Mouse (Mus musculus): ENCODE measurements around the gene Enox1. TPM values are rescaled to one million over a fixed set of nuclear protein-coding genes. Genes with fewer than 3 reads are reported as not detected.

Enox1 gene
- total and polyA plus RNA-seq, 3 experiments, result not detected

DNA sequence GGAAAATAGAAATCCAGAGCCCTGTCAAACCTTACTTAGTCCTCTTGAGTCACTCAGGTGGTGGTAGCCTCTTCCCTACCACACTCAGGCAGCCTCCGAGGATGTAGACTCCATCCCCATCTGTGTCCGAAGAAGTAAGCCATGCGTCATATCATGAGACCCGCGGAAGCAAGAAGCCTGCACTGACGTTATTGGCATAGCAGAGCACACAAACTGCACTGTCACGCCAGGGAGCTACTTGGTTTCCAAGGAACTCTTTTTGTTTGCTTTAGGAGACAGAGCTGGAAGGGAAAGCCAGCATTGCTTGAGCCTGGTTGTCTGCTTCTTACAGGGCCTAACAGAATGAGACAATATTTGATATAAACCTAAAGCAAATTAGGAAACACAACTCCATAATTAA, 284.2 kb downstream of the Enox1 start:
- H3K9ac ChIP-seq (ENCODE audit: insufficient read depth, low read depth), result no peak overlapping the region
- no peaks in the 10 kb centered on the region for H3K36me3 ChIP-seq (replicated peaks in 1 of 2; ENCODE audit: control insufficient read depth in 1 of 2, insufficient read depth in 1 of 2, low read length in 1 of 2)
- peaks cover 51% of the 10 kb centered on the region for H3K9me3 ChIP-seq (replicated peaks; ENCODE audit: low read length)
- H3K79me2 ChIP-seq (replicated peaks; ENCODE audit: control insufficient read depth, extremely low read depth, insufficient read depth, poor library complexity, severe bottlenecking), result no peaks in the 10 kb centered on the region
- no peak overlapping the region for H3K4me2 ChIP-seq (ENCODE audit: insufficient read depth, low read depth, poor library complexity, severe bottlenecking)
- no peak for TF ChIP-seq MEF2A (IDR thresholded peaks at IDR 0.05; ENCODE audit: borderline replicate concordance, low read depth, low read length)
- no peak for TF ChIP-seq TCF12 (IDR thresholded peaks at IDR 0.05; ENCODE audit: low read depth, low read length)
- TF ChIP-seq NELFE (IDR thresholded peaks at IDR 0.05; ENCODE audit: low read depth, low read length), result no peak
- TF ChIP-seq MAZ (IDR thresholded peaks at IDR 0.05; ENCODE audit: low read depth, low read length), result no peak
- no peak for TF ChIP-seq SMC3 (IDR thresholded peaks at IDR 0.05; ENCODE audit: low read depth, low read length)
- TF ChIP-seq HCFC1 (IDR thresholded peaks at IDR 0.05; ENCODE audit: low read depth, low read length), result no peak
- TF ChIP-seq PAX5 (IDR thresholded peaks at IDR 0.05; ENCODE audit: low read length), result no peak
- no peak for TF ChIP-seq ETS1 (conservative IDR thresholded peaks at IDR 0.05; ENCODE audit: low read depth, low read length)
- no peak for TF ChIP-seq CHD2 (IDR thresholded peaks at IDR 0.05; ENCODE audit: low read length)
- in situ Hi-C loops (cut with MboI; ENCODE audit: low pct_ligation_motif_present, low pct_unique_long_range_greater_than_20kb, low sequenced_read_pairs) (no loop called here), dilution Hi-C loops (cut with MboI; ENCODE audit: extremely low pct_ligation_motif_present, extremely low pct_unique_long_range_greater_than_20kb, low sequenced_read_pairs) (no loop called here)
- no peak for DNase-seq (ENCODE audit: extremely low read depth)
- H3K27me3 ChIP-seq (replicated peaks), result no peaks in the 10 kb centered on the region
- H3K4me1 ChIP-seq (ENCODE audit: control insufficient read depth in 1 of 2, insufficient read depth in 2 of 2), result no peaks in the 10 kb centered on the region
- H3K4me3 ChIP-seq (replicated peaks in 1 of 3; ENCODE audit: low read depth in 2 of 3, low read length in 2 of 3, poor library complexity in 1 of 3), result no peak overlapping the region
- no peak overlapping the region for H3K27ac ChIP-seq (ENCODE audit: insufficient read depth, low read depth)

DNA sequence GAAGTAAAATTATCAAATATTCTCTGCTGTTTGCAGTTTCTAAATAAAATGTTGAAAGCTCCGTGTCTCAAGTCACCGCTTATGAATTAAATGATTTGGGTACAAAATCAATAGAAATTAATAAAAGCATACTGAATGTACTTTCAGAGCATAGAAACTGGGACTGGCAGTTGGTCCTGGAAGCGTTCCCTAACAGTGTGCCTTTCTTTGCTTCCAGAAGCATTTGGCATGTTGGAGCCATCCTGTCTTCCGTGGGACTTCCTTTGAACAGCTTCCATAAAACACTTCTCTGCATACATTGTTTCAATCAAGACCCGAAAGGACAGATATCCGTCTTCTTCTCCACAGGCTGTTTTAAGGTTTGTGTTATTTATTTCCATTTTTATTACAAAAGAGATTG, 285.0 kb downstream of the Enox1 start:
- H3K79me2 ChIP-seq (replicated peaks; ENCODE audit: control insufficient read depth, extremely low read depth, insufficient read depth, poor library complexity, severe bottlenecking), result no peaks in the 10 kb centered on the region
- H3K4me3 ChIP-seq (replicated peaks in 1 of 3; ENCODE audit: low read depth in 2 of 3, low read length in 2 of 3, poor library complexity in 1 of 3), result no peak overlapping the region
- H3K9me3 ChIP-seq (replicated peaks; ENCODE audit: low read length), result peaks cover 50% of the 10 kb centered on the region
- no peak for TF ChIP-seq GABPA (IDR thresholded peaks at IDR 0.05; ENCODE audit: insufficient replicate concordance, low read depth, low read length)
- no peak for TF ChIP-seq KAT2A (IDR thresholded peaks at IDR 0.05; ENCODE audit: insufficient replicate concordance, low read length)
- no peak overlapping the region for H3K27ac ChIP-seq (ENCODE audit: insufficient read depth, low read depth)
- dilution Hi-C loops (cut with MboI; ENCODE audit: extremely low pct_ligation_motif_present, extremely low pct_unique_long_range_greater_than_20kb, low sequenced_read_pairs), result no loop called here
- H3K36me3 ChIP-seq (replicated peaks in 1 of 2; ENCODE audit: control insufficient read depth in 1 of 2, insufficient read depth in 1 of 2, low read length in 1 of 2), result no peaks in the 10 kb centered on the region
- no peaks in the 10 kb centered on the region for H3K4me1 ChIP-seq (ENCODE audit: control insufficient read depth in 1 of 2, insufficient read depth in 2 of 2)
- H3K9ac ChIP-seq (ENCODE audit: insufficient read depth, low read depth), result no peak overlapping the region
- no peaks in the 10 kb centered on the region for H3K27me3 ChIP-seq (replicated peaks)
- in situ Hi-C loops (cut with MboI; ENCODE audit: low pct_ligation_motif_present, low pct_unique_long_range_greater_than_20kb, low sequenced_read_pairs), result no loop called here
- H3K4me2 ChIP-seq (ENCODE audit: insufficient read depth, low read depth, poor library complexity, severe bottlenecking), result no peak overlapping the region
- no peak for DNase-seq (ENCODE audit: extremely low read depth)

DNA sequence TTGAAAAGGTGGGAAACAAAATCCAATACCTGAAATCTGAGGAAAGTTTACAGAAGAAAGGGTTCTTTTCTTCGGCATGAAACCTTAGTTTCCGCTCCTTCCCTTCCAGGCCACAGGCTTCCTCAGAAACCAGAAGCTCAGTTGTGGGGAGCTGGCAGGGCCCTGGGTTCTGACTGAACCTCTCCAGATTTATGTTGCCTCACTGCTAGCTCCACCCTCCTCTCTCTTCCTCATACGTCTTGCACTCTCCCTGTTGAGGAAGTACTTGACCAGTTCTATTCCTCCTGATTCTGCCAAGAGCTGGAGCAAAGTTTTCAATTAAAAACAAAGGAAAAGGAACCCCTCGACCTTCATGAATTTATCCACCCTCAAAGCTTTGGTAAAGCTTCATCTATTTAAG, 291.4 kb downstream of the Enox1 start:
- no peaks in the 10 kb centered on the region for H3K27me3 ChIP-seq (replicated peaks)
- H3K9ac ChIP-seq (ENCODE audit: insufficient read depth, low read depth), result no peak overlapping the region
- H3K79me2 ChIP-seq (replicated peaks; ENCODE audit: control insufficient read depth, extremely low read depth, insufficient read depth, poor library complexity, severe bottlenecking), result no peaks in the 10 kb centered on the region
- TF ChIP-seq MXI1 (IDR thresholded peaks at IDR 0.05; ENCODE audit: low read depth, low read length) (no peak), KAT2A (IDR thresholded peaks at IDR 0.05; ENCODE audit: insufficient replicate concordance, low read length) (no peak), TCF12 (IDR thresholded peaks at IDR 0.05; ENCODE audit: low read depth, low read length) (no peak), SIN3A (IDR thresholded peaks at IDR 0.05; ENCODE audit: low read length) (no peak), SMC3 (IDR thresholded peaks at IDR 0.05; ENCODE audit: low read depth, low read length) (no peak), ZC3H11A (IDR thresholded peaks at IDR 0.05; ENCODE audit: low read depth, low read length) (no peak), POLR2AphosphoS2 (IDR thresholded peaks at IDR 0.05; ENCODE audit: low read depth, low read length) (no peak), MAFK (IDR thresholded peaks at IDR 0.05; ENCODE audit: insufficient replicate concordance, low read length) (no peak), UBTF (IDR thresholded peaks at IDR 0.05; ENCODE audit: low read depth, low read length) (no peak), TBP (conservative IDR thresholded peaks at IDR 0.05; ENCODE audit: low read depth, low read length) (no peak), POLR2A (IDR thresholded peaks at IDR 0.05; ENCODE audit: low read depth, low read length) (no peak), MAZ (IDR thresholded peaks at IDR 0.05; ENCODE audit: low read depth, low read length) (no peak), RAD21 (IDR thresholded peaks at IDR 0.05; ENCODE audit: low read depth, low read length) (no peak), ZKSCAN1 (IDR thresholded peaks at IDR 0.05; ENCODE audit: borderline replicate concordance, low read depth, low read length) (no peak), NELFE (IDR thresholded peaks at IDR 0.05; ENCODE audit: low read depth, low read length) (no peak), CHD1 (IDR thresholded peaks at IDR 0.05; ENCODE audit: low read depth, low read length) (no peak), MAX (IDR thresholded peaks at IDR 0.05; ENCODE audit: low read length) (no peak)
- H3K4me2 ChIP-seq (ENCODE audit: insufficient read depth, low read depth, poor library complexity, severe bottlenecking), result no peak overlapping the region
- H3K4me3 ChIP-seq (replicated peaks in 1 of 3; ENCODE audit: low read depth in 2 of 3, low read length in 2 of 3, poor library complexity in 1 of 3), result no peak overlapping the region
- in situ Hi-C loops (cut with MboI; ENCODE audit: low pct_ligation_motif_present, low pct_unique_long_range_greater_than_20kb, low sequenced_read_pairs), result no loop called here
- no peaks in the 10 kb centered on the region for H3K4me1 ChIP-seq (ENCODE audit: control insufficient read depth in 1 of 2, insufficient read depth in 2 of 2)
- peaks cover 59% of the 10 kb centered on the region for H3K9me3 ChIP-seq (replicated peaks; ENCODE audit: low read length)
- DNase-seq (ENCODE audit: extremely low read depth), result no peak
- no peak overlapping the region for H3K27ac ChIP-seq (ENCODE audit: insufficient read depth, low read depth)
- no peaks in the 10 kb centered on the region for H3K36me3 ChIP-seq (replicated peaks in 1 of 2; ENCODE audit: control insufficient read depth in 1 of 2, insufficient read depth in 1 of 2, low read length in 1 of 2)
- dilution Hi-C loops (cut with MboI; ENCODE audit: extremely low pct_ligation_motif_present, extremely low pct_unique_long_range_greater_than_20kb, low sequenced_read_pairs), result no loop called here
